Mouse (Mus musculus) embryo, embryonic 11.5 days (tissue): ENCODE data around the gene Abcc2.
A peak's percentile ranks its signal among the peaks of the same experiment; 100 is the strongest.

ENCODE experiments used
- DNase-seq: peaks from one replicate; pipeline ENCODE4 v3.0.0-alpha.2; 2012; ENCODE audit warnings: low read depth, low spot score

The Abcc2 gene

DNA sequence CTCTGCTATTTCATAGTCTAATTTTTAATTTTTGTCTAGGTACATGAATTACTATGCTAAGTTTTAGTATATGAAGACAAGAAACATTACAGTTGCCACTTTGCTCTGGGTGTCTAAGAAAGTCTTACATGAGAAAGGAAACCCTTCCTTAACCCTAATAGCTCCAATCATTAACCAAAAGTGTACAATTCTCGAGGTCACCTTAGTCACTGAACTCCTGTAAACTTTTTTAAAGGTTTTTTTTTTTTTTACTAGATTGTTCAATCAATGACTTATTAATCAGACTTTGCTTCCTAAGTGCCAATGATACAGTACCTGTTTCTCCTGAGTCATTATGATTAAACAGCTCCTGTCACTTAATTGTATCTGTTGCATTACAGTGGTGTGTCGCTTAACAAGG is 4.7 kb upstream of the Abcc2 start:
- DNase-seq, result no peak

DNA sequence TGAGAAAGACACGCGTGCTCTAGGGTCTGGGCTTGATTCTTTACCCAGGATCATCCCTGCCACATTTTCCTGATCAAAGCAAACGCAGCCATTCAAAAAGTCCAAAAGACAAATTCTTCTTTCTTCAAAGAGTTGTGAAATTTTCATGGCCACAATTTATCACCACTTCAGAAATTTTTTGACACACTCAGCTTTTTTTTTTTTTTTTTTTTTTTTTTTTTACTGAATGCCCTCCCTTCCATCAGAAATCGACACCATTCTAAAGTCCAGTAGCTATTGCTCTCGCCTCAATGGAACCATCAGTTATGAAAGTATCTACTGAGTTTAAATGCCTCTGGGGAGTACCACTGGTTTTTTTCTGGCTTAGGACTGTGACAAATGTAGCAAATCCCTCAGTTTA is 1.6 kb upstream of the Abcc2 start:
- no peak for DNase-seq

DNA sequence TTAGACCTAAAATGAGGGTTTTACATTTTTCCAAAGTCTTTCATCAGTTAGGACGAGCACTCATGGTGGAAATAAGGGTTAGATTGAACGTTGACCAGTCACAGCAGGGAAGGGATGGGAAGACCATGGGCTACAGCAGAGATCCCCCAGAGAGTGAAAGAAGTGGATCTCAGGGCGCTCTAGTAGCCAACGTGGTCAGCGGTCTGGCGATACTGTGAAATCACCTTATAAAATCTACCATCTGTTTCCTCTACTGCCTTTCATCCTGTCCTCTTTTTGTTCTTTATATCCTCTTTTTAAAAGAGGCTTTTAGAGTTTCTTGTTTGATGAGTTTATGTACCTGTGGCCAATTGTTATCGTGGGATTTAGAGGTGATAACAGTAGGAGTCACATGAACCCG is 2.8 kb downstream of the Abcc2 start:
- no peak for DNase-seq

GRCm38 (mm10) chr19:43786249-43787026 is 4.4 kb downstream of the Abcc2 start:
- no peak for DNase-seq

- DNase-seq, result no peak
These were observed 7.8 kb downstream of the Abcc2 start for GRCm38 (mm10) chr19:43789817-43790216.

DNA sequence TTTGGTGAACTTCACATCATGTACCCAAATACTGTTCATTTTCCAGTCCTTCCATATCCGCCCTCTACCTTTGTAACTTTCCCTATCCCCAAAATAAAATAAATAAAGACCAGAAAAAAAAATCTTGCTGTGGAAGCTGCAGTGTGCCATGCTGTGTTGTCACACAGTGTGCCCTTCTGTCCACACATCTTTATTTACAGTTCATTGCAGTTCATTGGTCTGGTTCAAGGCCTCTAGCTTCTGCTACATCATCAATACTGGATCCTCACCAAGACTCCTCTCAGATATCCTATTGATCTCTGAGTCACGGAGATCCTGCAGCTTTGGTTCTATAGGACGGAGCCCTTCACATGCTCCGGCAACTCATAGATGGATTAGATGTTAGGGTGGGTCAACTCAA is 10.5 kb downstream of the Abcc2 start:
- DNase-seq, result no peak

- no peak for DNase-seq
These were observed 12.0 kb downstream of the Abcc2 start for GRCm38 (mm10) chr19:43793951-43794350.

DNA sequence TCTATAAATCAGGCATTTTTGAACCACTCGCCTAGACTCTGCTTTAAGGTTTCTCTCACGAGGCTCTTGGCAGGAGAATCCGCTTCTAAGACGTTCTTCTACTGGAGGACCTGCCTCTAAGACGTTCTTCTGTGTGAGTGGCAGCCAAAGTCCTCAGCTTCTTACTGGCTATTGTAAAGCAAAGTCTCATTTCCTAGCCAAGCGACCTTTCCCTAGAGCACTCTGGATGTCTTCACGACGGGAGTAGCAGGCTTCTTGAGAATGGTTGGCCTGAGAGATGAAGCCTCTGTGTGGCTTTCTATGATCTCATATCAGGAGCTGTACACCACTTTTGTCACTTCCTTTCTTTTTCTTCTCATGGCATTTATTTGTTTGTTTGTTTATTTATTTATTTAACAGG is 13.5 kb downstream of the Abcc2 start:
- DNase-seq, result no peak

GRCm38 (mm10) chr19:43797216-43797615 is 15.2 kb downstream of the Abcc2 start:
- DNase-seq, result no peak

DNA sequence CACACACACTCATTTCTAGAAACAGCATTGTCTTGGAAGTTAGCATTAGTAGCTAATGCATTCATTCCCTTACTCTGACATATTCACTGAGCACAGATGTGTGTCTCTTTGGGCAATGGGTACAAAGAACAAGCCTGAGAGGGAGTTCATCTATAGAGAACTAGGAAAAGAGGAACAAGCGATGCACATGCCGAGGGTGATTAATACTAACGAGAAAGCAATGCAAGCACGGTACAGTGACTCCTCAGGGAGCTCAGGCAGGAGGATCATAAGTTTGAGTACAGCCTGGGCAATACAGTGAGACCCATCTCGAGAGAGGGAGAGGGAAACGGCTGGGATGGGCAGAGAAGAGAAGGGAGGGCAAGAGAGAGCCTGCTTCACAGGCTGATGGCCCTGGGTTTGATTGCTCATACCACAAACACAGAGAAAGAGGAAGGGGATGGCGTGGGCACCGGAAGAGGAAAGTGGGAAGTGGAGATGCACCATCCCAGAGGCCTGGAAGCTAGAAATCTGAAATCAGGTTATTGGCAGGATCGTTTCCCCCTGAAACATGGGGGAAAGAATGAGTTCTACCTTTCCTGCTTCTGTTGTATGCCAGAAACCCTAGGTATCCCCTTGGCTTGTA is 19.5 kb downstream of the Abcc2 start:
- DNase-seq, result no peak

GRCm38 (mm10) chr19:43803866-43804265 is 21.9 kb downstream of the Abcc2 start:
- DNase-seq, result no peak

DNA sequence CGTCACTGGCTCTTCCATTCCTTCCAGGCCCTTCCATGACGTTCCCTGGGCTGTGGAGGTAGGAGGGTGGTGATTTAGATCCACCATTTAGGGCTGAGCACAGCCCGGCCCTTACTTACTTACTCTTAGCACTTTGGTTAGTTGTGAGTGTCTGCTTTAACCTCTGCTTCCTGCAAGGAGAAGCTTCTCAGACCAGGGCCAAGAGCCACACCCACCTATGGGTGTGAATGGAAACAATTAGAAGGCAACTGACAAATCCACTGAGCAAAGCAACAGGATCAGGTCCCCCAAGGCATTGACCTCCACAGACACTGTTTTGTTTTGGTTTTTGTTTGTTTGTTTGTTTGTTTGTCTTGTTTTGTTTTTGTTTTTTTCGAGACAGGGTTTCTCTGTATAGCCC is 27.3 kb downstream of the Abcc2 start:
- no peak for DNase-seq

GRCm38 (mm10) chr19:43811419-43811818 is 29.4 kb downstream of the Abcc2 start:
- no peak for DNase-seq

- no peak for DNase-seq
These were observed 31.3 kb downstream of the Abcc2 start for GRCm38 (mm10) chr19:43813315-43813714.

- DNase-seq, result no peak
These were observed 33.8 kb downstream of the Abcc2 start for GRCm38 (mm10) chr19:43815661-43816414.

- DNase-seq, result no peak
These were observed 44.9 kb downstream of the Abcc2 start for GRCm38 (mm10) chr19:43826855-43827254.

DNA sequence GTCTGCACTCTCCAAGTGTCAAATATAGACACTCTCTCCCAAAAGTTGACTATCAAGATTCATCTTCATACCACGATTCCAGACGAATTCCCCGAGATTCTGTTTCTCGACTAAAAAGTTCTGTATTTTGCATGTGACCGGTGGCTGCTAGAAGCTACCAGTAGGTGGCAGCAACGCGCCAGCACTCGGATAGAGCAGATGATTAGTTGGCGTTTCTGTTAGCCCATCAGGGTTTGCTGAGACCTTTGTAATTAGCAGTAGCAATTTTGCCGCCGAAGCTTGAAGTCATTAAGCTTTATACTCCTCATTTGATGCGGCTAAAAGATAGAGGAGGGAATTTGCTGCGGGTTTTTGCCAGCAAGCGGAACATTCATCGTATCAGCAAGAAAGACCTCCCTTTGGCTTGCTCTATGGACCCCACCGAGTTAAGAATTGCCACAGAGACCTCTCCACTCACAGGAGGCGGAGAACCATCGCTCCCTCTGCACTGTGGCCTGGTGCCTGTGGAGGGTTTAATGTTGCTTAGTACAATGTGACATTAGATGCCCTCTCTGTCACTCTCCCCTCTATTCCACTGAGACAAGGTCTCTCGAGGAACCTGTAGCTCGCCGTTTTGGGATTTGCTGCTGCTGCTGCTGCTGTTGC is 50.6 kb downstream of the Abcc2 start:
- DNase-seq, result peak; percentile 61

- no peak for DNase-seq
These were observed 61.2 kb downstream of the Abcc2 start for GRCm38 (mm10) chr19:43843184-43843583.

GRCm38 (mm10) chr19:43845331-43845908 is 63.4 kb downstream of the Abcc2 start:
- DNase-seq, result no peak

DNA sequence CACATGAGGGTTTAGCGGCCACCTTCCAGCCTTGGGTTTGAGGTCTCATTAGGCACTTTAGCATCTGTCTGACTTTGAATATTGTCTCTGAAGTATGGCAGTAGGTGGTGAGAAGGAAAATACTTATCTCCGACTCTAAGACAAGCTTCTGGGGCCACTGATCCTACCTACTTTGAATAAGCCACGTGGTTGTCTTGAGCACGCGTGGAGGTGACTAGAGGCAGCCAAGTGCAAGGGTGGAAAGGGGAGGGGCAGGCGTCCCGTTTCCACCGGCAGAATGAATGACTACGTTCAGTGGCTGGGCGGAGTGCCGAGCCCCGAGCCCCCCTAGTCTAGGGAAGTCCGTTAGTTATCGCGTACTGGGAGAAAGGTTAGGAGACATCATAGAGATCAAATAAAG is 65.1 kb downstream of the Abcc2 start:
- no peak for DNase-seq

GRCm38 (mm10) chr19:43847966-43848365 is 66.0 kb downstream of the Abcc2 start:
- DNase-seq, result no peak

- no peak for DNase-seq
These were observed 68.0 kb downstream of the Abcc2 start for GRCm38 (mm10) chr19:43850026-43850425.
